Mouse (Mus musculus) right cerebral cortex, postnatal 14 days (tissue): Measurements from ENCODE around the gene Kcnj6.

Experiments used
- DNase-seq: peaks from one replicate; pipeline ENCODE4 v3.0.0; 2022

Kcnj6 gene

GRCm38 (mm10) chr16:94701971-94702370 lies 295.5 kb downstream of the Kcnj6 start:
- DNase-seq = no peak

DNA sequence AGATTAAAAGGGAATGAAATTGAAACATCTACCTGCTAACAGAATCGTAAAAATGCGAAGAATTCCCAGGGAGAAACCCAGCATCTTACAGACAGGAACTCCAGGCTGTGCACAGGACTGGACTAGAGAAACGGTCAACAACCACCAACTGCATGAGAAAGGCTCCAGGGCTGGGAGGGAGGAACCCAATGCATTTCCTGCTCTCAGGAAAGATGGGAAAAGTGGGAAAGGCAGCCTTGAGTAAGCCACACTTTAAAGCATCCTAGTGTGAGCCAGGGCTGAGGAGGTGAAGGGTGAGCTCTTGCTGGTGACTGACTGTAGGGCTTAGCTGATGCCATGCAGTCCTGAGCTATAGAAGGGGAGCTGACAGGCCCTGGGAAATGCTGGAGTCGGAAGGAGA lies 296.4 kb downstream of the Kcnj6 start:
- DNase-seq = no peak
